Mouse (Mus musculus): Measurements from ENCODE around the gene Irf9.

The Irf9 gene

DNA sequence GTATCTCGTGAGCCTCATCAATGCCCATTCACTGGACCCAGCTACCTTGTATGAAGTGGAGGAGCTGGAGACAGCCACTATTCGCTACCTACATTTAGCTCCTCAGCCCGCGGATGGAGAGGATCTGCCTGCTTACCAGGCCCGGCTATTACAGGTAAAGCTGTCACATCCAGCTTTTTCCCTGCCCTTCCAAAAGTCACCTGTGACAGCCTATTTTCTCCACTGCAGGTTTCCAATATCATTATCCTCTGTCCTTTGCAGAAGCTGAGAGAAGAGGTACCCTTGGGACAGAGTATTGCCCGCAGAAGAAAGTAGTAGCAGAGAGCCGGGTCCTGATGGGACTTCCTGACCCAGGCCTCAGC lies at the start of gene Irf9:
TSS of gene Irf9 (plus strand) at position 301 of the 362 bp plus-strand sequence.
- no peak for DNase-seq

- DNase-seq: no peak
Observed at GRCm38 (mm10) chr14:55554635-55555034, 48.7 kb upstream of the Irf9 start.

DNA sequence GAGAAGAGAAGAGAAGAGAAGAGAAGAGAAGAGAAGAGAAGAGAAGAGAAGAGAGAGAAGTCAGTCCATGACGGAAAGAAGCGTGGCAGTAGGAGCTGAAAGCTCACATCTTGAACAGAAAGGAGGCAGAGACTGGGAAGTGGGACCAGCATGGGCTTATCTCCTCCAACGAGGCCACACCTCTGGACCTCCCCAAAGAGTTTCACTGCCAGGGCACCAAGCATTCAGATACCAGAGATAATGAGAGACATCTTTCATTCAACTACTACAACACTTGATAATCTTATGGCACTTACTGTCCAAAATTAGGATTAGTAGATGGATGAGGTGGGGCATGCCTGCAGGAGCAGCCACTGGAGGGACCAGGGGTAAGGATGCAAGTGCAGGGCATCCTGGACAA lies 47.6 kb upstream of the Irf9 start:
- DNase-seq: no peak

GRCm38 (mm10) chr14:55557003-55557402 lies 46.4 kb upstream of the Irf9 start:
- DNase-seq: peak in 1 of 2 experiments; percentile 55

GRCm38 (mm10) chr14:55557587-55557986 lies 45.8 kb upstream of the Irf9 start:
- no peak for DNase-seq

DNA sequence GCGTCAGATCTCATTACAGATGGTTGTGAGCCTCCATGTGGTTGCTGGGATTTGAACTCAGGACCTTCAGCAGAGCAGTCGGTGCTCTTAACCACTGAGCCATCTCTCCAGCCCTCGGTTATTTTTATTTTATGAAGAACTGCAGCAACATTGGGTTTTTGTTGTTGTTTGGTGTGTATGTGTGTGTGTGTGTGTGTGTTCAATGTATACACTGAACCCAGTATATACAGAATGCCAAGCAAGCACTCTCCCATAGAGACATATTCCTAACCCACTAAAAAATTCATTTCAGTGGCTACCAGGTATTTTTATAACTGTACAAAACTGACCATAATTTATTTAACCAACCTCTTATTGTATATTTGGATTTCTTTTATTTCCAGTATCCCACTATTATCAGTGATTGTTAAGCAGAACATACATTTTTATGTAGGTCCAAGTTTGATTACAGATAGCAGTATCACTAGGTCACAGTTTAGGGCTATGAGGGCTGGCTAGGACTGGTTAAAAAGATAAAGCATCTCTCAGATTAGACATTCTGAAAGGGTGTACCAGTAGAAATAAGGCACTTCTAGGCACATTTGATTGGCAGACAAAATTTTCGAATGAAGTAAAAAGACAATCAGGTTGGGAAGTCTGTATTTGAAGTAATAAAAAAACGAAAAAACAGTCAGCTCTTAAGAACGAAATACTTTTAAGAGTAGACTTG lies 44.5 kb upstream of the Irf9 start:
- no peak for DNase-seq

- peak; percentile 77 to 86 for DNase-seq
Observed at GRCm38 (mm10) chr14:55559799-55560201, 43.6 kb upstream of the Irf9 start, which contains the start of gene Dcaf11. Gene Dcaf11, plus strand, starts transcription at chr14:55560006.

DNA sequence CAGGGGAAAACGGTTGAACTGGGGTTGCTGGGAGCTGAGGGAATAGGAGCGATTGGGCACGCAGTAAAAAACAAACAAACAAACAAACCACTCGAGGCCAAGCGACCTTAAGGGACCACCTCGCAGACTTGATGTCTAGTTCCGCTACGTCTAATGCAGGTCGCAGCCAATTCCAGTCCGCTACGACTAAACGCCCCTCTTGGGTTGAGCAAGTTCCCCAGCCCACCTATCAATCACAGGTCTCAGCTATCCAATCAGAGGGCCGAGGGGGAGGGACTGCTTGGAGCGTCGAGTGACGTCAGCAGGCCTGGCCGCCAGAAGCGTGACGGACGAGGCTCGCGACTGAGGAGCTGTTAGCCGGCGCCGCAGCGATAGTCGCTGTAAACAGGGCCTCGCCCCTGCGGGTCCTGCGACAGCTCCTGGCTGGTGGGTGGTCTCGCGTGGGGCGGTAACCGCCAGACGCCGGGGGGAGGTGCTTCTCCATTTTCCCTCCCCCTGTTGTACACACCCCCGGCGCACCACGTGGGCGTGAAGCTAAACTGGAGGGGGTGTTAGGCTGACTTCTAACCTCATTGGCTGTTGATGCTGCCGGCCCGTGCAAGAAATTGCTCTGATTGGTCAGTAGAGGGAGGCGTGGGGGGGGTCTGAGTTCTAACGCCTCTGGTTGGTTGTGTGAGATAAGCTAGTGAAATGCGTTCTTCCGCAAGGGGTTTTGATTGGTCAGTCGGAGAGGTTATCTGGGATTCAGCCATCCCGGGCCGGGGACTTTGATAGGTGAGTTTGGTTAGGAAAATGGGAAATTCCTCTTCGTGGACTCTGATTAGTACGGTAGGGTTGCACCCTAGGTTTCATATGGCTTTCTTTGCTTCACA lies 42.9 kb upstream of the Irf9 start, which contains the start of gene A730061H03Rik:
TSS of gene A730061H03Rik (minus strand) at position 205 of the 872 bp plus-strand sequence.
- DNase-seq: peak; percentile 97 to 99

- DNase-seq: no peak
Observed at GRCm38 (mm10) chr14:55561860-55562259, 41.5 kb upstream of the Irf9 start.

DNA sequence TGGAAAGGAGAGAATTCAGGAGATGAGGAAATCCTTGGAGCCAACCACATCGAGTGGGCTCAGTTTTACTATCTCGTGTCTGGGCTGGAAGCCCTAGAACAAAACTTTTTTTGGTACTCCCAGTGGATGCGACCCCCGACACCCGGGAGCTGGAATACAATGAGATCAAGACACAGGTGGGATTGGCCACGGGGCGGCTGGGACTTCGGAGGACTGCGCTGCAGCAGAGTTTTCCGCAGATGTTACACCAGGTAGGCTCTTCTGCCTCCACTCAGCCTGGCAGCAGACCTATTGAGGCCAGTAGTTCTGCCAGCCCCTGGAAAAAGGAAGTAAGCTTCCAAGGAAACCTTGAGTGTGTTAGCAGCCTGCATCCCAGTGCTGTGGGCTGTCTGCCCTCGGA lies 40.1 kb upstream of the Irf9 start:
- DNase-seq: no peak

DNA sequence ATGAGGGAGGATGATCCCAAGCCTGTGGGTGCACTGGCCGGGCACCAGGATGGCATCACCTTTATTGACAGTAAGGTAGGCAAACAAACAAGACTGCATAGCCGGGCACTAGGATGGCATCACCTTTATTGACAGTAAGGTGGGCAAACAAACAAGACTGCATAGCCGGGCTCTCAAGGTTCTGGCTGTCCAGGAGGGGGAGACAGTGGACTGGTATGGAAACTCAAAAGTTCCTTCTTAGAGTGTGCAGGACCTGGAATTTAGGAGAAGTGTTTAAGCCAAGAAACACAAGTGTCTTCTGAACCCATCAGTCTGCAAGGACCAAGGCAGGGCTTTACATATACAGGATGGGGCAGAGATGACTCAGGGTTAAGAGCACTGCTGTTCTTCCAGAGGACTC lies 37.6 kb upstream of the Irf9 start:
- DNase-seq: no peak

DNA sequence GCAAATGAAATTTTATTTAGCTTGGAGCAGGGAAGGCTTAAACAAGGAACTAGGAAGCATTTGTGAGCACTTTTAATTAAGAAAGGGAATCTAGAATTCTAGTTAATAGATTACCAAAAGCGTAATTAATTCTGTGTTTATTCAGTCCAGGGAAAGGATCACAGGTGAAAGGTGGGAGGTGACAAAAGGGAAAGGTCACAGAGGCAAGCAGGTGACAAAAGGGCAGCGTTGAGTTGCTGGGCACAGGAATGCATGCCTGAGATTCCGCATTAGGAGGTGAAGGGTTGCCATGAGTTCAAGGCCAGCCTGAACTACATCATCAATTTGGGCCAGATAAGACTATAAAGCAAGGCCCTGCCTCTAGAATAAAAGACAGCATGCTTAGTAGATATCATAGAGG lies 35.9 kb upstream of the Irf9 start:
- no peak for DNase-seq

GRCm38 (mm10) chr14:55570588-55570987 lies 32.8 kb upstream of the Irf9 start:
- no peak for DNase-seq

GRCm38 (mm10) chr14:55571760-55572159 lies 31.6 kb upstream of the Irf9 start:
- no peak for DNase-seq

DNA sequence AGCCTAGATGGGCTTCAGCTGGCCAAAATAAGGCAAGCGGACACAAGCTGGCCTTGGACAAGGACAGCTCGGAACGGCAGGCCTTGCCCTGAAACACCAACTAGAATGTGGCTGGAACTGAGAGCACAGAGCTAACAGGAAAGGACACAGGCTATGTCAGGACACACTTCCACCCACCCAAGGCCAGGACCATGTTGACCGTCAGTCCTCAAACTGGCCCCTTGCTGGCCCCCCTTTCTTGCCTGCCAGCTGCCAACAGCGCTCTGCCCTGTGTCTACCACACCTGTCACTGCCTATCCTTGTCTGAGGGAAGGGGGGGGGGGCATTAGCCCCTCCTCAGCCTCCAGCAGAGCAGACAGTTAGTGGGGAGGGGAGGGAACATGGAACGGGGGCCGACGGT lies 28.1 kb upstream of the Irf9 start, which contains the start of gene Fitm1:
TSS of gene Fitm1 (plus strand) at position 316 of the 400 bp plus-strand sequence.
- no peak for DNase-seq

- no peak for DNase-seq
Observed at GRCm38 (mm10) chr14:55575711-55576110, 27.7 kb upstream of the Irf9 start.

- no peak for DNase-seq
Observed at GRCm38 (mm10) chr14:55576376-55576775, 27.0 kb upstream of the Irf9 start.

GRCm38 (mm10) chr14:55577871-55578667 lies 25.3 kb upstream of the Irf9 start, which contains the start of gene Psme1:
Gene Psme1, plus strand, starts transcription at chr14:55578123.
- DNase-seq: peak; percentile 84 to 85

DNA sequence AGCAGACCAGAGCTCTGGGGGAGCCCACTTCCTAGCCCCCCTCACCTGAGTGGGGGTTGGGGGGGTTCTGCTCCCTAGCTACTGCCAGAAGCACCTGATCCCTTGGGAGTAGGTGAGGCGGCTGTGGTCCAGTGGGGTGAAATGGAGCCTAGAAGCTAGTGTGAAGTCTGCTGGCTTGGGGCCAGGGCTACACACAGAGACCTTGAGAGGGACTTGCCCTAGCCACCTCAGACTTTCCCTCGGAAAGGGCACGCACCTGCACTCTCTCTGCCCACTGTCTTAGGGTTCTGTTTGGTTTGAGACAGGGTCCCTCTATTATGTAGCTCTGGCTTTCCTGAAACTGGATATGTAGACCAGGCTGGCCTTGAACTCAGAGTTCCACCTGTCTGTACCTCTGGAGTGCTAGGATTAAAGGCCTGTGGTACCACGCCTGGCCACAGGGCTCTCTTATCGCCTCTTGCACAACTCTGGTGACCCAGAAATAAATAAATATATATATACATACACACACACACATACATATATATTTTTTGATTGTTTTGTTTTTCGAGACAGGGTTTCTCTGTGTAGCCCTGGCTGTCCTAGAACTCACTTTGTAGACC lies 24.6 kb upstream of the Irf9 start:
- DNase-seq: no peak

GRCm38 (mm10) chr14:55579511-55580496 lies 23.6 kb upstream of the Irf9 start:
- DNase-seq: no peak

- no peak for DNase-seq
Observed at GRCm38 (mm10) chr14:55580731-55581130, 22.6 kb upstream of the Irf9 start.
